Mouse (Mus musculus) stomach, postnatal 0 days (tissue): ENCODE measurements around the gene Aqr.

Source experiments
- CTCF ChIP-seq: IDR thresholded peaks from 2 replicates; pipeline ENCODE4 v1.5.1; 2016; ENCODE audit warnings: antibody characterized with exemption, low read depth, mild to moderate bottlenecking, moderate library complexity
- EP300 ChIP-seq: optimal IDR thresholded peaks from 2 replicates; pipeline ENCODE3; 2016; ENCODE audit warnings: antibody characterized with exemption

- TF ChIP-seq CTCF, result no peak
- TF ChIP-seq EP300, result no peak
Observed at GRCm38 (mm10) chr2:114133355-114133754, 53.5 kb downstream of the Aqr start.
